Mouse (Mus musculus) myocyte (in vitro differentiated cells): ENCODE data around the gene Msh5.

Experiments
- CEBPB ChIP-seq: IDR thresholded peaks from 2 replicates; pipeline ENCODE4 v1.6.1; 2011; ENCODE audit warnings: mild to moderate bottlenecking, moderate library complexity; ENCODE audit not compliant: poor library complexity, insufficient read depth, severe bottlenecking
- E2F4 ChIP-seq: IDR thresholded peaks from one replicate; pipeline ENCODE4 v1.6.1; 2011; ENCODE audit warnings: mild to moderate bottlenecking, control low read depth, moderate library complexity; ENCODE audit not compliant: insufficient read depth
- MAX ChIP-seq: IDR thresholded peaks from one replicate; pipeline ENCODE4 v1.6.1; 2011; ENCODE audit warnings: low read depth, mild to moderate bottlenecking, control low read depth
- MYOD1 ChIP-seq, 3 experiments: IDR thresholded peaks; one replicate each; pipeline ENCODE4 v1.6.1; 2011; ENCODE audit warnings: control low read depth in 2 of 3, low read depth in 2 of 3, mild to moderate bottlenecking in 2 of 3, moderate library complexity in 1 of 3; ENCODE audit not compliant: insufficient read length in 2 of 3, control insufficient read depth in 1 of 3
- POLR2A ChIP-seq: IDR thresholded peaks from one replicate; pipeline ENCODE4 v1.6.1; 2011; ENCODE audit warnings: low read depth, mild to moderate bottlenecking, control low read depth, moderate library complexity; ENCODE audit not compliant: insufficient read length
- POLR2AphosphoS2 ChIP-seq: IDR thresholded peaks from one replicate; pipeline ENCODE4 v1.6.1; 2011; ENCODE audit warnings: low read depth, control low read depth; ENCODE audit not compliant: insufficient read length
- REST ChIP-seq: IDR thresholded peaks from one replicate; pipeline ENCODE4 v1.6.1; 2011; ENCODE audit warnings: mild to moderate bottlenecking, control low read depth, moderate library complexity; ENCODE audit not compliant: insufficient read depth, insufficient read length
- SRF ChIP-seq: IDR thresholded peaks from one replicate; pipeline ENCODE4 v1.6.1; 2011; ENCODE audit warnings: low read depth; ENCODE audit not compliant: control insufficient read depth, insufficient read length
- TCF12 ChIP-seq: IDR thresholded peaks from one replicate; pipeline ENCODE4 v1.6.1; 2011; ENCODE audit warnings: mild to moderate bottlenecking, control low read depth; ENCODE audit not compliant: poor library complexity, insufficient read depth, severe bottlenecking
- TCF3 ChIP-seq: IDR thresholded peaks from one replicate; pipeline ENCODE4 v1.6.1; 2011; ENCODE audit warnings: low read depth, control low read depth; ENCODE audit not compliant: insufficient read length
- USF1 ChIP-seq: IDR thresholded peaks from one replicate; pipeline ENCODE4 v1.6.1; 2011; ENCODE audit warnings: low read depth, mild to moderate bottlenecking, control low read depth, moderate library complexity

DNA sequence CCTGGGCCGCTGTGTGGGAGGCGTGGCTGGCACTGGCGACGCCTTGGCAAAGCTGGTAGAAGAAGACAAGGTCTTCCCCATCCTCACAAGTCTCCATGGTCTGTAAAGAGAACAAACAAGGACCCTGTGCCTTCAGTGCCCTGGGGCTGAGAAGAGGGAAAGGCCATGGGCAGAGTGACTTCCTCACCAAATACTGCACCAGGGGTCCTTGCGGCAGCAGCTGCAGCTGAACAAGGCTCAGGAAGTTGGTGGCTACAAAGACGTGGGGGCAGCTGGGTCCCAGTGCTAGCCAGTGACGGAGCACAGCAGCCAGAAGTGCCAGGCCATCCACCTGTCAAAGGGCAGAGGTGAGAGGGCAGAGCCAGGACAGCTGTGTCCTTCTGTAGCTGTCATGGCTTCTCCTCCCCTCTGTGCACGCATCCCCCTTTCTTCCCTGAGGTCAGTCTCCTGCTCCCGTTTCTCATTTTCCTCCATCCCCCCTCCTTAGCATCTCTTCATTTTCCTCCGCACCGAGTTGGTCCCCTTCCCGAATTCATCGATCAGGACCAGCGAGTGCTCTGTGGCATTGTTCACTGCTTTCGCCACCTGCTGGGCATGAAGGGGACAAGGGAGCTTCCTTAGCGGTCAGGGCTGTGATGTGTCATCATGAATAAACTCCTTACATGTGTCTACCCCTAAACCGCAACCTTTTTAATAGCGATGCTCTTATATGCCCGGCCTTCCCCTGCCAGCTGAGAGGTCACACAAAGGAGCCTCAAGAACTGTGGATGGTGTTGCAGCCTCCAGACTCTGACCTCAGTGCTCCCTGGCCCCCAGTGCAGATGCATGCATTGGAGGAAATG lies 16.6 kb downstream of the Msh5 start:
- TF ChIP-seq USF1 (no peak), MYOD1 (IDR thresholded peaks at IDR 0.05; ENCODE audit: control insufficient read depth in 1 of 3, insufficient read length in 2 of 3, low read depth in 2 of 3) (peak in 2 of 3 experiments; percentile 56 to 86), SRF (no peak), POLR2A (no peak), CEBPB (no peak), POLR2AphosphoS2 (no peak), E2F4 (no peak), TCF12 (no peak), TCF3 (no peak), MAX (no peak), REST (no peak)
